Mouse (Mus musculus): ENCODE results near the gene Ccm2.

GRCm38 (mm10) chr11:6595339-6595738 is 48.7 kb downstream of the Ccm2 start:
- TF ChIP-seq POLR2A (IDR thresholded peaks at IDR 0.05; ENCODE audit: borderline replicate concordance, insufficient read depth, low read length) (no peak), CTCF (IDR thresholded peaks at IDR 0.05; ENCODE audit: borderline replicate concordance, insufficient read depth, low read depth, low read length) (no peak)

All from cerebellum, adult 2 months (tissue).